Comparison of ENCODE assay signal across 16 mouse cellular contexts in the genomic region with DNA sequence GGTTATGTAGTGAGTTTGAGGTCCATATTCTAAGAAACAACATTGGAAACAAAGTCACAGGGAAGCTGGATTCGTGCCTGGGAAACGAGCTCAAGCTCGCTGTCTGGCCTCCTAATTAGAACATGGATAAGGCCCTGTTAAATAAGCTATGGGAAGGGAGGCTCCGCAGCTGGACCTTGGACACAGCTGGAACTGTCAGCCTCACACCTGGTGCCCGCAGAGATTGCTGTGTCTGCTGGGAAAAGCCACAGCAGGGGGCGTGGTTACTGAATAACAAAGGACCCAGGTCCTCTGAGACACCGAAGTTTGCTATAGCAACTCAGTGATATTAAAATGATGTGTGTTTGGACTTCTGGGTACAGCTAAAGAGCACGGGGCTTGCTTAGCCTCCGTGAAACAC. TPM values are rescaled to one million over a fixed set of nuclear protein-coding genes. Genes with fewer than 3 reads are reported as not detected.
DNase-seq lines count a peak whose midpoint lies in the region; ATAC-seq lines count a peak whose summit lies in the region.
"Had no signal": no experiment of that assay in that cellular context is flagged by ENCODE, and none has a peak within 500 bp of the region (broad histone marks: within the 10 kb centered on the region; RNA-seq: fewer than 3 reads in every experiment).

No protein-coding gene starts in this region.

- H3K9me3 ChIP-seq in hindbrain, embryonic 12.5 days (replicated peaks), result 0 out of 2 replicates have a peak, but pooled peaks cover 2% of the 10 kb centered on the region
- no peaks in the 10 kb centered on the region for H3K9me3 ChIP-seq in hindbrain, embryonic 16.5 days (ENCODE audit: control insufficient read depth, low read length)
- H3K9me3 ChIP-seq in embryonic facial prominence, embryonic 11.5 days (replicated peaks; ENCODE audit: control insufficient read depth, low read length), result no peaks in the 10 kb centered on the region; the same call in 1 of the 2 replicates
- no peaks in the 10 kb centered on the region for H3K9me3 ChIP-seq in stomach, embryonic 15.5 days
- H3K9me3 ChIP-seq: liver, embryonic 15.5 days; midbrain, embryonic 15.5 days had no signal

- H3K9ac ChIP-seq in hindbrain, embryonic 12.5 days, result no peak overlapping the region
- H3K9ac ChIP-seq in hindbrain, embryonic 16.5 days (ENCODE audit: low read depth, low read length), result no peak overlapping the region
- no peak overlapping the region for H3K9ac ChIP-seq in embryonic facial prominence, embryonic 11.5 days (replicated peaks; ENCODE audit: low read length)
- H3K9ac ChIP-seq in stomach, embryonic 15.5 days, result no peak overlapping the region
- H3K9ac ChIP-seq: heart, embryonic 12.5 days; liver, embryonic 15.5 days; midbrain, embryonic 15.5 days had no signal

- 0 out of 2 replicates have a peak overlapping the region, but pooled peaks have one; percentile 2 for H3K4me2 ChIP-seq in hindbrain, embryonic 12.5 days (replicated peaks)
- no peak overlapping the region for H3K4me2 ChIP-seq in hindbrain, embryonic 16.5 days (ENCODE audit: low read length)
- H3K4me2 ChIP-seq in embryonic facial prominence, embryonic 11.5 days (ENCODE audit: low read depth, low read length), result no peak overlapping the region
- peak overlapping the region; percentile 22; the same call in 1 of the 2 replicates for H3K4me2 ChIP-seq in stomach, embryonic 15.5 days
- H3K4me2 ChIP-seq: heart, embryonic 12.5 days; liver, embryonic 15.5 days; midbrain, embryonic 15.5 days had no signal

- peaks cover 11% of the 10 kb centered on the region for H3K4me1 ChIP-seq in hindbrain, embryonic 12.5 days
- H3K4me1 ChIP-seq in hindbrain, embryonic 16.5 days (ENCODE audit: control insufficient read depth, insufficient read depth, low read depth, low read length), result peaks cover 9% of the 10 kb centered on the region
- H3K4me1 ChIP-seq in embryonic facial prominence, embryonic 11.5 days (ENCODE audit: control insufficient read depth, insufficient read depth, low read length), result no peaks in the 10 kb centered on the region
- H3K4me1 ChIP-seq in stomach, embryonic 15.5 days, result no peaks in the 10 kb centered on the region

- peaks cover 18% of the 10 kb centered on the region; the same call in 1 of the 2 replicates for H3K27me3 ChIP-seq in hindbrain, embryonic 12.5 days
- no peaks in the 10 kb centered on the region; the same call in 1 of the 2 replicates for H3K27me3 ChIP-seq in hindbrain, embryonic 16.5 days (replicated peaks; ENCODE audit: control insufficient read depth, insufficient read depth, low read length)
- H3K27me3 ChIP-seq in embryonic facial prominence, embryonic 11.5 days (ENCODE audit: control insufficient read depth, insufficient read depth, low read length), result no peaks in the 10 kb centered on the region
- H3K27me3 ChIP-seq in stomach, embryonic 15.5 days (replicated peaks), result no peaks in the 10 kb centered on the region
- H3K27me3 ChIP-seq: midbrain, embryonic 15.5 days had no signal

- H3K27ac ChIP-seq in hindbrain, embryonic 12.5 days, result no peak overlapping the region
- H3K27ac ChIP-seq in hindbrain, embryonic 16.5 days (ENCODE audit: low read depth, low read length), result no peak overlapping the region
- no peak overlapping the region for H3K27ac ChIP-seq in embryonic facial prominence, embryonic 11.5 days (replicated peaks; ENCODE audit: low read depth, low read length)
- no peak overlapping the region for H3K27ac ChIP-seq in stomach, embryonic 15.5 days
- H3K27ac ChIP-seq: liver, embryonic 15.5 days; midbrain, embryonic 15.5 days had no signal

- peak; percentile 62 for DNase-seq in testis, postnatal 14 days (ENCODE audit: low spot score)
- DNase-seq in testis, postnatal 10 days (ENCODE audit: low spot score), result no peak
- DNase-seq in embryonic facial prominence, embryonic 11.5 days (ENCODE audit: low spot score), result peak; percentile 26
- no peak for DNase-seq in liver
- DNase-seq: B cell, adult 2 months; cerebellum, adult 18-20 months; heart, postnatal 4 days; lung, postnatal 4 days; right cerebral cortex, postnatal 25 days had no signal

- ATAC-seq in hindbrain, embryonic 12.5 days (ENCODE audit: low FRiP score), result peak; percentile 36; the same call in 1 of the 2 replicates
- no peak for ATAC-seq in hindbrain, embryonic 16.5 days
- no peak for ATAC-seq in embryonic facial prominence, embryonic 11.5 days (replicated peaks; ENCODE audit: insufficient number of reproducible peaks, low FRiP score, low TSS enrichment, low read depth)
- 0 out of 2 replicates have a peak, but pooled peaks have one; percentile 27 for ATAC-seq in stomach, embryonic 15.5 days (ENCODE audit: insufficient read depth, low FRiP score, low read depth)
- no peak for ATAC-seq in megakaryocyte-erythroid progenitor cell, adult 5-6 weeks (replicated peaks; ENCODE audit: low FRiP score, low TSS enrichment, poor library complexity, severe bottlenecking)
- ATAC-seq: midbrain, embryonic 15.5 days had no signal

- H3K36me3 ChIP-seq in hindbrain, embryonic 12.5 days, result no peaks in the 10 kb centered on the region
- no peaks in the 10 kb centered on the region for H3K36me3 ChIP-seq in hindbrain, embryonic 16.5 days (ENCODE audit: control insufficient read depth, insufficient read depth, low read length)
- no peaks in the 10 kb centered on the region for H3K36me3 ChIP-seq in embryonic facial prominence, embryonic 11.5 days (replicated peaks; ENCODE audit: control insufficient read depth, insufficient read depth, low read depth, low read length)
- no peaks in the 10 kb centered on the region for H3K36me3 ChIP-seq in stomach, embryonic 15.5 days
- H3K36me3 ChIP-seq: heart, embryonic 12.5 days; liver, embryonic 15.5 days; midbrain, embryonic 15.5 days had no signal

- H3K4me3 ChIP-seq in hindbrain, embryonic 12.5 days, result no peak overlapping the region
- no peak overlapping the region for H3K4me3 ChIP-seq in hindbrain, embryonic 16.5 days (ENCODE audit: low read length)
- H3K4me3 ChIP-seq in embryonic facial prominence, embryonic 11.5 days (ENCODE audit: low read depth, low read length), result no peak overlapping the region
- H3K4me3 ChIP-seq in stomach, embryonic 15.5 days (replicated peaks), result no peak overlapping the region
- H3K4me3 ChIP-seq: heart, embryonic 12.5 days; liver, embryonic 15.5 days; midbrain, embryonic 15.5 days had no signal

- 3% methylated on average over 9 of the region's 9 CpGs for WGBS in hindbrain, embryonic 12.5 days
- WGBS in hindbrain, embryonic 16.5 days, result 4% methylated on average over 9 of the region's 9 CpGs
- WGBS in embryonic facial prominence, embryonic 11.5 days, result 9% methylated on average over 9 of the region's 9 CpGs
- WGBS in stomach, embryonic 15.5 days, result 11% methylated on average over 9 of the region's 9 CpGs

RNA-seq across cellular contexts. Expression of gene Uggt1, which starts 6.9 kb away (rescaled TPM):
- 60.2 and 61.0 TPM in 2 replicates for polyA plus RNA-seq in hindbrain, embryonic 12.5 days (2016; fragmentation: Nextera tagmentation; extraction: Ambion mirVana)
- polyA plus RNA-seq in hindbrain, embryonic 16.5 days (2015; fragmentation: Nextera tagmentation; extraction: Ambion mirVana), result 40.2 and 48.8 TPM in 2 replicates
- polyA plus RNA-seq in embryonic facial prominence, embryonic 11.5 days (2014; fragmentation: Nextera tagmentation; extraction: Ambion mirVana), result 67.3 and 67.8 TPM in 2 replicates
- polyA plus RNA-seq in stomach, embryonic 15.5 days (2015; fragmentation: Nextera tagmentation; extraction: Ambion mirVana), result 52.8 and 60.3 TPM in 2 replicates
- 48.7 and 55.4 TPM in 2 replicates for total RNA-seq in megakaryocyte-erythroid progenitor cell, adult 5-6 weeks (2014; fragmentation: Nextera tagmentation)
- total RNA-seq in megakaryocyte-erythroid progenitor cell, adult 5-6 weeks (2017), result 54.7 and 89.5 TPM in 2 replicates

RNA-seq across cellular contexts. Expression of gene Neurl3, which starts 23.1 kb away (rescaled TPM):
- polyA plus RNA-seq in hindbrain, embryonic 12.5 days (2016; fragmentation: Nextera tagmentation; extraction: Ambion mirVana), result 0.52 and 0.77 TPM in 2 replicates
- 1.4 and 2.0 TPM in 2 replicates for polyA plus RNA-seq in hindbrain, embryonic 16.5 days (2015; fragmentation: Nextera tagmentation; extraction: Ambion mirVana)
- 0.64 and 1.2 TPM in 2 replicates for polyA plus RNA-seq in embryonic facial prominence, embryonic 11.5 days (2014; fragmentation: Nextera tagmentation; extraction: Ambion mirVana)
- 15.6 and 18.7 TPM in 2 replicates for polyA plus RNA-seq in stomach, embryonic 15.5 days (2015; fragmentation: Nextera tagmentation; extraction: Ambion mirVana)
- 5.4 and 5.5 TPM in 2 replicates for total RNA-seq in megakaryocyte-erythroid progenitor cell, adult 5-6 weeks (2014; fragmentation: Nextera tagmentation)
- total RNA-seq in megakaryocyte-erythroid progenitor cell, adult 5-6 weeks (2017), result 7.4 and 7.8 TPM in 2 replicates

RNA-seq across cellular contexts. Expression of gene Arid5a, which starts 56.1 kb away (rescaled TPM):
- 3.6 and 3.8 TPM in 2 replicates for polyA plus RNA-seq in hindbrain, embryonic 12.5 days (2016; fragmentation: Nextera tagmentation; extraction: Ambion mirVana)
- 6.7 and 7.1 TPM in 2 replicates for polyA plus RNA-seq in hindbrain, embryonic 16.5 days (2015; fragmentation: Nextera tagmentation; extraction: Ambion mirVana)
- polyA plus RNA-seq in embryonic facial prominence, embryonic 11.5 days (2014; fragmentation: Nextera tagmentation; extraction: Ambion mirVana), result 1.6 and 3.7 TPM in 2 replicates
- polyA plus RNA-seq in stomach, embryonic 15.5 days (2015; fragmentation: Nextera tagmentation; extraction: Ambion mirVana), result 3.5 and 4.7 TPM in 2 replicates
- total RNA-seq in megakaryocyte-erythroid progenitor cell, adult 5-6 weeks (2014; fragmentation: Nextera tagmentation), result 6.0 and 7.6 TPM in 2 replicates
- total RNA-seq in megakaryocyte-erythroid progenitor cell, adult 5-6 weeks (2017), result 3.2 and 4.3 TPM in 2 replicates

Comparison
In these comparisons a context has a peak if more than half of its experiments do, and no peak if none do; other contexts are left out.
1. ATAC-seq: peak in hindbrain, embryonic 12.5 days (single experiment) and stomach, embryonic 15.5 days (single experiment); none in hindbrain, embryonic 16.5 days (single experiment), embryonic facial prominence, embryonic 11.5 days (single experiment) and megakaryocyte-erythroid progenitor cell, adult 5-6 weeks (single experiment).
2. H3K4me2 ChIP-seq: peak in hindbrain, embryonic 12.5 days (single experiment) and stomach, embryonic 15.5 days (single experiment); none in hindbrain, embryonic 16.5 days (single experiment) and embryonic facial prominence, embryonic 11.5 days (single experiment).
3. DNase-seq: peak in testis, postnatal 14 days (single experiment) and embryonic facial prominence, embryonic 11.5 days (single experiment); none in testis, postnatal 10 days (single experiment) and liver (single experiment).